Mouse (Mus musculus): Measurements from ENCODE around the gene Slu7.

DNA sequence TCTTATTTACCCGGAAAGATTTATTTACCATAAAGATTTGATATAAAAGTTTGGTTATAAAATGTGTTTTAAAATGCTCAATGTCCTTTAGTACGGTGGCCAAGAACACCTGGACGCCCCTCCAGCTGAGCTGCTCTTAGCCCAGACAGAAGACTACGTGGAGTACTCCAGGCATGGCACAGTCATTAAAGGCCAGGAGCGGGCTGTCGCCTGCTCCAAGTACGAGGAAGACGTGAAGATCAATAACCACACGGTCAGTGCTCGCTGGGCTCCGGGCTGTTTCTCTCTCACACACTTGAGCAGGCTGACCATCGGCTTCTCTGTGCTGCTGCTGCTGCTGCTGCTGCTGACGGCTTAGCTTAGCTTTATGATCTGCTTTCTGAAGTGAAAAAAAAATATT, 9.6 kb downstream of the Slu7 start:
- TF ChIP-seq CTCF (IDR thresholded peaks at IDR 0.05) (no peak), EP300 (IDR thresholded peaks at IDR 0.05; ENCODE audit: insufficient read depth, low read depth, low read length) (no peak)

Data from heart, adult 2 months (tissue).